Mouse (Mus musculus) adrenal gland, postnatal 14 days (tissue): ENCODE results near the gene Hnrnpf. TPM values are rescaled to one million over a fixed set of nuclear protein-coding genes. Genes with fewer than 3 reads are reported as not detected.

ENCODE experiments used
- DNase-seq: peaks from one replicate; pipeline ENCODE4 v3.0.0; 2021; ENCODE audit warnings: mixed read lengths
- total RNA-seq: library from RNA; stranded (reverse); gene quantifications from 2 replicates; pipeline ENCODE4 v1.2.3, GENCODE M21; 2021

The Hnrnpf gene
- total RNA-seq, 1 experiment from 2014 or later, result 385 TPM

GRCm38 (mm10) chr6:117920659-117921640 lies 20.8 kb downstream of the Hnrnpf start:
- peak; percentile 64 for DNase-seq

DNA sequence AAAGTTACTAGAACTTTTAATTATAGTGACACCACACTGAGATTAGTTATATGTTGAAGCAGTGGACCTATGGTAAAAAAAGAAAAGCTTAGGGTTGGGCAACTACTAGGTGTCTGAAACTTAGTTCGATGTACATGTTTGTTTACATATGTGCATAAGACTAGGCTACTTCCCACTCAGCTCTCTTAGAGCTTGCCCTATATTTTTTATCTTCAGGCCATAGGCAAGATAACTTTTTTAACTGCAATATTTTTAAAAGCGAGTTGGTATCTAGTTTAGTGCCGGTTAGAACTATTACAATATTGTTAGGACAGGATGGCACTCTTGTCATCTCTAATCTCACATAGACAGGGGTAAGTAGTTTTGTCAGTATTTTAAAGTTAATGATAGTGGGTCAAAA lies 21.9 kb downstream of the Hnrnpf start:
- DNase-seq, result no peak

- no peak for DNase-seq
These were observed 26.9 kb downstream of the Hnrnpf start for GRCm38 (mm10) chr6:117926871-117927491.

DNA sequence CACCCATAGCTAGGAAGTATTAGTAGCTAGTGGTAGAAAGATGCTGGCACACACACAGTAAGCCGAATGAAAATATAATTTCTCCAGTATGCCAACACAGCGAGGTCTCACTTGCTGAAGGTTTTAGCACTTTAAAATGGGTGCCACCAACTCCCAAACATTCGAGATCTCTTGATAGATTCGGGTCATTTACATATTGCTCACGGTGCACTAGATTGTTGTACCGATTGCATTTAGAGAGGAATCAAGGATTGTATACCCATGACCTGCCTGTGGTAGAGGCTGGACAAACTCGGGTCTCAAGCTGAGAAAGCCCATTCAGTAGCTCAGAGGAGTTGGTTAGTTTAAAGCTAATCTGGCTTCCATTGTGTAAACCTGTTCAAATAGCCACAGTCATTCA lies 27.8 kb downstream of the Hnrnpf start:
- DNase-seq, result no peak

GRCm38 (mm10) chr6:117928746-117929145 lies 28.6 kb downstream of the Hnrnpf start:
- no peak for DNase-seq

DNA sequence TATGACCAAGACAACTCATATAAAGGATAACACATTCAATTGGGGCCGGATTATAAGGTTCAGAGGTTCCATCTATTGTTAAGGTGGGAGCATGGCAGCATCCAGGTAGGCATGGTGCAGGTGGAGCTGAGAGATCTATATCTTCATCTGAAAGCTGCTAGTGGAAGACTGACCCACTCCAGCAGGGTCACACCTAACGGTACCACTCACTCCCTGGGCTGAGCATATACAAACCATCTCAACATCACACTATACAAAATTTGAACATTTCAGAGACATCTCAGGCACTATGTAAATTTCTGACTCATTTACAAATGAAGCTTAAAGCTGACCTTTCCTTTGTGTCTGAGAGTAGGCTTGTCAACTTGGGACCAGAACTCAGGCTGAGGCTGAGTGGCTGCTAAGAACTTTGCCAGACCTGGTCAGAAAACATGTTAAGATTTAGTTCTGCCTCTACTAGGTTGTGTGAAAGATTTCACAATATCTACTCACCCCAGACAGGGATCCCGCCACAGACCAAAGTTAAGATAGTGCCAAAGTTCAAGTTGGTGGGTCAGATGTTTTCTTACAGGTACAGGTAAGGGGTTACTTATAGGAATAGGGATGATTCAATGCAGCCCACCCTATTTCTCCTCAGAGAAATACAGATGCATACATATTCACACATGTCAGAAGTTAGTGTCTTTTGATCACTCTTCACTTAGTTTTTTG lies 30.0 kb downstream of the Hnrnpf start:
- DNase-seq, result no peak

DNA sequence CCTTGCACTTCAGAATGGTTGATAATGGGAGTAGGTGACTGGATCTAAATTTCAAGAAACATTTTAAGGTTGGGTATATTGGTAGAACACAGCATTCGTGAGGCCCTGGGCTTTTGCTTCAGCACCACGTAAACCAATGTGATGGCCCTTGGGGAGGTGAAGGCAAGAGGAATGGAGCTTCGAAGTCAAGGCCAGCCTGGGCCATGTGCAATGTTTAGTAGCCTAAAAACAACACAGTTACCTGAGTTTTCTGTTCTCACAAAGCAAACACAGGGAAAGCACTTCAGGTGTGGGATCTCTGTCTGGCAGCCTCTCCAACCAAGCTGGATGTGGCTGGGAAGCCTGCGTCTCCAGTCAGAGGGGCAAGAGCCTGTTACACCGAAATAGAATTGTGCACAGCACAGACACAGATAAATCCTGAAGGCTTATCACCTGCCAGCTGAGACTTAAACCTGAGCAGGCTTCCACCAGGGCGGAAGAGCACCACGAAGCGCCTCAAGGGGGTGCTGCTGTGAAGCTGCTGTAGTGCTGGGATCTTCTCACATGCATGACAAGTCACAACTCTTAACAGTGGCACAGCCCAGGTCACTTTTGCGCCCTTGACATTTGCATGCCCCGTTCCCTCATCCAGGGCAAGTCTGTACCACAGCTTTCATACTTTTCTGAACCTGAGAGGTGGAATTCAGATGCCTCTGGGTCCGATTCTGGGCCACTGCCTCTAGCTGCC lies 32.4 kb downstream of the Hnrnpf start:
- DNase-seq, result peak; percentile 69

GRCm38 (mm10) chr6:117934301-117934700 lies 34.2 kb downstream of the Hnrnpf start:
- DNase-seq, result no peak

GRCm38 (mm10) chr6:117935681-117936612 lies 35.8 kb downstream of the Hnrnpf start:
- DNase-seq, result no peak

GRCm38 (mm10) chr6:117937222-117937932 lies 37.3 kb downstream of the Hnrnpf start, which contains the start of gene Fxyd4:
Gene Fxyd4, minus strand, starts transcription at chr6:117937692.
- no peak for DNase-seq

DNA sequence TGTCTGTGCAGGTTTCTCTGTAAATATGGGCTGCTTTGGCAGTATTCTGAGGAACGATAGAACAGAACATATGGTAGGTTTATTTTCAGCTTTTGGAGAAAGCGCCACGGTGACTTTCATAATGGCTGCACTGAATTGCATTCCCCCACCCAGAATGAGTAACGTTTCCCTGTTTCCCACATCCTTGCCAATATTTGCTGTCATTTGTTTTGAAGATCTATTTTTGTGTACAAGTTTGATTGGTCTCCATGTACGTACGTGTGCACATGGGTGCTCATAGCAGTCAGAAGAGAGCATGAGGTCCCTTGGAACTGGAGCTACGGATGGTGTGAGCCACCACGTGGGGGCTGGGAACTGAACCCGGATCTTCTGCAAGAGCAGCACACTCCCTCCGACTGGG lies 38.8 kb downstream of the Hnrnpf start:
- DNase-seq, result no peak

- DNase-seq, result no peak
These were observed 42.6 kb downstream of the Hnrnpf start for GRCm38 (mm10) chr6:117942769-117943168.

DNA sequence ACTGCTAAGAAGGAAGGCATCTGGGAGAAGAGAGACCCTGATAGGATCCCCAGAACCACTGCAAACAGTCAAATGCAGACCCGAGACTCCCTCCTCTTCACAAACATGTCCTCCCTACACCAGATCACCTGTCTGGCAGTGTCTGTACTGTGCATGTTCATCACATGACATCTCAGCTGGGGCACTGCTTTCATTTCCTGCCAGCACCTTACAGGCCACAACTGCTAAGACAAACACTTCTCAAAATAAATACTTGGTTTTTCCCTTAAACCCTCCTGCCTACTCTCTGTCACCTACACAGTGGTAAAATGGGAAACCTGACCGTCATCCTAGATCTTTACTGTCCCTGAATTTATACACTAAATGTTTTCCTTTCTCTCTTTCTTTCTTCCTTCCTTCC lies 43.8 kb downstream of the Hnrnpf start:
- DNase-seq, result no peak

DNA sequence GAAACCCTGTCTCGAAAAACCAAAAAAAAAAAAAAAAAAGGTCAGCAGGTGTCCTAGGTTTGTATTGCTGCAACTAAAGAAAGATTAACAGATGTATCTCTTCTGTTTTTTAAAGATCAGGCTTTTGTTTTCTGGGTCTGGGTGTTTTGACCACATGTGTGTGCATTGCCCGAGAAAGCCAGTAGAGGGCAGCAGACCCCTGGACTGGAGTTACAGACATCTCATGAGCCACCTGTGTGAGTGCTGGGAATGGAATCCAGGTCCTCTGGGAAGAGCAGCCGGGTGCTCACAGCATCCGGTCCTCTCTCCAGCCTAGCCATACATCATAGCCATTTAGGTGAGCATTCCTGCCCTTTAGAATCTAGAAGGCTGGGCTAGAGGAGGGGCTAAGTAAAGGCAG lies 52.2 kb downstream of the Hnrnpf start:
- no peak for DNase-seq

DNA sequence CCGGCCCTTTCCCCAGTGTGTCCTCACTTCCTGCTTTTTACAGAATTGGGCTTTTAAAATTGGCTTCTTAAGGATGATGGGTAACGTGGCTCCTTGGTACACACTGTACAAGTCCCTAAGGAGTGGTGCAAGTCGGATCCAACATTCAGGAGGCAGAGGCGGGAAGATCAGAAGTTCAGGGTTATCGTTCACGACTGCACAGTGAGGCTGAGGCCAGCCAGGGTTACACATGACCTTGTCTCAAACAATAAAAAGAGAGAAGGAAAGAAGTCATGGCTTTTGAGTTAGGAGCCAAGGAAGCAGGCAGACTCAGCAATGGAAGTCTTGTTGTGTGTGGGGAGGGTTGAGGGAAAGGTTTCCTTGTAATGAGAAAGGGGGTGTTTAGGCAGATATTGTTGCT lies 56.0 kb downstream of the Hnrnpf start:
- DNase-seq, result peak; percentile 40

GRCm38 (mm10) chr6:117956851-117957501 lies 56.9 kb downstream of the Hnrnpf start:
- no peak for DNase-seq

DNA sequence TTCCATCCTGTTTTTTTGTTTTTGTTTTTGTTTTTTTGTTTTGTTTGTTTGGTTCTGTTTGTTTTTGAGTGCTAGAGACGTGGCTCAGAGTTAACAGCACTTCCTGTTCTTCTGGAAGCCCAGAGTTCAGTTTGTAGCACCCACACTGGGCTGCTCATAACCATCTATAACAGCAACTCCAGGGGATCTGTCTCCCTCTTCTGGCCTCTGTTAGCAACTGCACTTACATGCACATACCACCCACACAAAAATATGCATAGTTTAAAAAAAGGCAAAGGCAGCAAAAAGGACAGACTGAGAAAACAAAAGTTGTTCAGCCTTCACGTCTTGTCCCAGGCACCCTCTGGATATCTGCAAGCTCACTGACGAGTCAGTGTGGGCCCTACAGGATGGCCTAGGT lies 63.1 kb downstream of the Hnrnpf start:
- no peak for DNase-seq

- no peak for DNase-seq
These were observed 66.6 kb downstream of the Hnrnpf start for GRCm38 (mm10) chr6:117966729-117967128.
